Comparison of ENCODE assay signal across 16 mouse cellular contexts in genomic region chr12:100389878-100390710, GRCm38 (mm10).
DNase-seq lines count a peak whose midpoint lies in the region; ATAC-seq lines count a peak whose summit lies in the region.
"Had no signal": no experiment of that assay in that cellular context is flagged by ENCODE, and none has a peak within 500 bp of the region (broad histone marks: within the 10 kb centered on the region; RNA-seq: fewer than 3 reads in every experiment).

No protein-coding gene starts in this region.

- H3K4me3 ChIP-seq in forebrain, embryonic 13.5 days = no peak overlapping the region
- H3K4me3 ChIP-seq in forebrain, embryonic 10.5 days = no peak overlapping the region
- no peak overlapping the region for H3K4me3 ChIP-seq in midbrain, embryonic 13.5 days (replicated peaks)
- H3K4me3 ChIP-seq in midbrain, embryonic 11.5 days (ENCODE audit: low read depth, low read length) = no peak overlapping the region
- no peak overlapping the region for H3K4me3 ChIP-seq in liver, embryonic 11.5 days (ENCODE audit: low read depth, low read length)
- H3K4me3 ChIP-seq: myocyte; stomach, embryonic 15.5 days had no signal

- H3K4me2 ChIP-seq in forebrain, embryonic 13.5 days = no peak overlapping the region
- H3K4me2 ChIP-seq in midbrain, embryonic 13.5 days (replicated peaks) = no peak overlapping the region
- H3K4me2 ChIP-seq in midbrain, embryonic 11.5 days = no peak overlapping the region
- H3K4me2 ChIP-seq in liver, embryonic 11.5 days = no peak overlapping the region
- H3K4me2 ChIP-seq: heart, embryonic 11.5 days; stomach, embryonic 15.5 days had no signal

- peak; percentile 41; the same call in 1 of the 2 replicates for ATAC-seq in forebrain, embryonic 13.5 days
- peak; percentile 51 for ATAC-seq in midbrain, embryonic 13.5 days
- ATAC-seq in midbrain, embryonic 11.5 days (ENCODE audit: low FRiP score) = no peak
- ATAC-seq in liver, embryonic 11.5 days (replicated peaks; ENCODE audit: low FRiP score) = no peak

- DNase-seq in forebrain, embryonic 10.5 days (ENCODE audit: extremely low spot score, low spot score) = no peak
- no peak for DNase-seq in midbrain, embryonic 11.5 days (ENCODE audit: low spot score, missing footprints)
- DNase-seq in lung, postnatal 14 days = peak; percentile 45
- DNase-seq in urinary bladder, postnatal 10 days (ENCODE audit: low spot score) = no peak
- no peak for DNase-seq in liver, embryonic 11.5 days (ENCODE audit: low spot score)
- DNase-seq in heart, postnatal 25 days (ENCODE audit: low spot score) = no peak
- DNase-seq: adrenal gland, postnatal 10 days; cerebellum, postnatal 25 days; gastrocnemius, postnatal 10 days; kidney, postnatal 10 days; layer of hippocampus, postnatal 36 days had no signal

- 47% methylated on average over 12 of the region's 12 CpGs for WGBS in forebrain, embryonic 13.5 days
- 76% methylated on average over 12 of the region's 12 CpGs for WGBS in forebrain, embryonic 10.5 days
- 62% methylated on average over 12 of the region's 12 CpGs for WGBS in midbrain, embryonic 13.5 days
- WGBS in midbrain, embryonic 11.5 days = 70% methylated on average over 12 of the region's 12 CpGs
- WGBS in liver, embryonic 11.5 days = 86% methylated on average over 12 of the region's 12 CpGs

- peaks cover 36% of the 10 kb centered on the region for H3K36me3 ChIP-seq in forebrain, embryonic 13.5 days (ENCODE audit: poor library complexity, severe bottlenecking)
- H3K36me3 ChIP-seq in forebrain, embryonic 10.5 days (replicated peaks) = peaks cover 68% of the 10 kb centered on the region
- H3K36me3 ChIP-seq in midbrain, embryonic 13.5 days = peaks cover 55% of the 10 kb centered on the region
- H3K36me3 ChIP-seq in midbrain, embryonic 11.5 days (ENCODE audit: control insufficient read depth, insufficient read depth, low read length) = no peaks in the 10 kb centered on the region; the same call in 1 of the 2 replicates
- H3K36me3 ChIP-seq in liver, embryonic 11.5 days (ENCODE audit: control insufficient read depth, insufficient read depth, low read length) = peaks cover 3% of the 10 kb centered on the region; the same call in 1 of the 2 replicates

- peaks cover 34% of the 10 kb centered on the region for H3K4me1 ChIP-seq in forebrain, embryonic 13.5 days
- peaks cover 10% of the 10 kb centered on the region for H3K4me1 ChIP-seq in forebrain, embryonic 10.5 days
- peaks cover 12% of the 10 kb centered on the region for H3K4me1 ChIP-seq in midbrain, embryonic 13.5 days (replicated peaks)
- H3K4me1 ChIP-seq in midbrain, embryonic 11.5 days (ENCODE audit: control insufficient read depth, insufficient read depth, low read length) = no peaks in the 10 kb centered on the region
- no peaks in the 10 kb centered on the region for H3K4me1 ChIP-seq in liver, embryonic 11.5 days (replicated peaks; ENCODE audit: control insufficient read depth, insufficient read depth, low read length)
- H3K4me1 ChIP-seq: stomach, embryonic 15.5 days had no signal

- no peaks in the 10 kb centered on the region for H3K27me3 ChIP-seq in forebrain, embryonic 13.5 days
- no peaks in the 10 kb centered on the region for H3K27me3 ChIP-seq in forebrain, embryonic 10.5 days (ENCODE audit: poor library complexity, severe bottlenecking)
- H3K27me3 ChIP-seq in midbrain, embryonic 13.5 days = no peaks in the 10 kb centered on the region
- no peaks in the 10 kb centered on the region for H3K27me3 ChIP-seq in midbrain, embryonic 11.5 days (ENCODE audit: control insufficient read depth, insufficient read depth, low read length)
- no peaks in the 10 kb centered on the region for H3K27me3 ChIP-seq in liver, embryonic 11.5 days (replicated peaks; ENCODE audit: control insufficient read depth, insufficient read depth, low read length)
- H3K27me3 ChIP-seq: stomach, embryonic 15.5 days had no signal

- H3K9me3 ChIP-seq in forebrain, embryonic 13.5 days (replicated peaks) = no peaks in the 10 kb centered on the region
- H3K9me3 ChIP-seq in forebrain, embryonic 10.5 days = no peaks in the 10 kb centered on the region
- no peaks in the 10 kb centered on the region for H3K9me3 ChIP-seq in midbrain, embryonic 13.5 days
- no peaks in the 10 kb centered on the region for H3K9me3 ChIP-seq in midbrain, embryonic 11.5 days (ENCODE audit: control insufficient read depth, low read length)
- H3K9me3 ChIP-seq in liver, embryonic 11.5 days (ENCODE audit: control insufficient read depth, low read length) = no peaks in the 10 kb centered on the region
- H3K9me3 ChIP-seq: stomach, embryonic 15.5 days had no signal

- H3K27ac ChIP-seq in forebrain, embryonic 13.5 days = peak overlapping the region; percentile 59
- H3K27ac ChIP-seq in forebrain, embryonic 10.5 days = no peak overlapping the region
- peak overlapping the region; percentile 54 for H3K27ac ChIP-seq in midbrain, embryonic 13.5 days
- H3K27ac ChIP-seq in midbrain, embryonic 11.5 days (ENCODE audit: low read depth, low read length) = no peak overlapping the region
- no peak overlapping the region for H3K27ac ChIP-seq in liver, embryonic 11.5 days (ENCODE audit: low read depth, low read length)
- H3K27ac ChIP-seq: stomach, embryonic 15.5 days had no signal

- no peak overlapping the region for H3K9ac ChIP-seq in forebrain, embryonic 13.5 days
- H3K9ac ChIP-seq in midbrain, embryonic 13.5 days (replicated peaks) = no peak overlapping the region
- no peak overlapping the region for H3K9ac ChIP-seq in midbrain, embryonic 11.5 days (ENCODE audit: low read length)
- H3K9ac ChIP-seq in liver, embryonic 11.5 days (ENCODE audit: low read depth, low read length) = no peak overlapping the region
- H3K9ac ChIP-seq: stomach, embryonic 15.5 days had no signal

- intact Hi-C loops in heart, postnatal 25 days (cut with DNase I) = no loop called here

Comparison
In these comparisons a context has a peak if more than half of its experiments do, and no peak if none do; other contexts are left out.
1. ATAC-seq: peak in forebrain, embryonic 13.5 days (single experiment) and midbrain, embryonic 13.5 days (single experiment); none in midbrain, embryonic 11.5 days (single experiment) and liver, embryonic 11.5 days (single experiment).
2. H3K27ac ChIP-seq: peak in forebrain, embryonic 13.5 days (single experiment) and midbrain, embryonic 13.5 days (single experiment); none in forebrain, embryonic 10.5 days (single experiment), midbrain, embryonic 11.5 days (single experiment) and liver, embryonic 11.5 days (single experiment).